Mouse (Mus musculus): ENCODE measurements around the gene Kcnj6.

Gene Kcnj6

GRCm38 (mm10) chr16:94701971-94702370, 295.5 kb downstream of the Kcnj6 start:
- no peak for DNase-seq

GRCm38 (mm10) chr16:94701141-94701540, 296.4 kb downstream of the Kcnj6 start:
- DNase-seq: no peak
